Mouse (Mus musculus): ENCODE measurements around the gene Gm48551. TPM values are rescaled to one million over a fixed set of nuclear protein-coding genes. Genes with fewer than 3 reads are reported as not detected.

Gene Gm48551
- polyA plus RNA-seq, 1 experiment from 2014 or later: 2.3 TPM

DNA sequence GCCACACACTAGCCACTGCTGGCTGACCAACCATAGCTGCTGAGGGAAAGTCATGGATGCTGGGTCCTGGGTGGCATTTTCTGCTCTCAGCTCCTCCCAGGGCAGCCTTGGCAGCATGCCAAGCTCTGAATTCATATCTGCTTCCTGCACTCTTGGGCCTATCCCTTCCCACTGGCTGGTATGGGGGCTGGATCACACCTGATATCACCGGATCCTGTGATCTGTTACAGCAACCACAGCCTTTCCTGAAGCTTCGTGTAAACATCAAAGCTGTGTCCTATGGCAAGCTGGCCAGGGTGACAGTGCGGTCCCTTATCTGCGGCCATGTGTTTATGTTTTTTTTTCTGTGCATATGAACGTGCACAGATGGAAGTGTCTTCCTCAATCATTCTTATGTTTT is 2.2 kb upstream of the Gm48551 start:
- DNase-seq (ENCODE audit: low spot score): no peak

DNA sequence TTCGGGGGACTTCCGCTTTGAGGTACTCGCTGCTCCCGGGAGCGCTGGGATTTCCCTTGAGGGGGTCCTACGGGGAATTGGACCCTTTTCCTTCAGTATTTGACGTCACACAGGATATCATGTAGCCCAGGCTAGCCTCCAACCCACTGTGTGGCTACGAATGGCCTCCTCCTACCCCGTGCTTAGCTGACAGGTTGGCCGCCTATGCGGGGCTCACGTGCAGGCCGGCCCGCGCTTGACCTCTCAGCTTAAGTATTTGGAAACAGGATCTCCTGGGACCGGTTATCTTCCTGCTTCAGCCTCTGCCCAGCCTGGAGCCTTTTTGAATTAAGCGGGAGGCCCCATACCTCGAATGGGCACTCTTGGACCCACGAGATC is 328 bp downstream of the Gm48551 start:
- DNase-seq (ENCODE audit: low spot score): no peak

DNA sequence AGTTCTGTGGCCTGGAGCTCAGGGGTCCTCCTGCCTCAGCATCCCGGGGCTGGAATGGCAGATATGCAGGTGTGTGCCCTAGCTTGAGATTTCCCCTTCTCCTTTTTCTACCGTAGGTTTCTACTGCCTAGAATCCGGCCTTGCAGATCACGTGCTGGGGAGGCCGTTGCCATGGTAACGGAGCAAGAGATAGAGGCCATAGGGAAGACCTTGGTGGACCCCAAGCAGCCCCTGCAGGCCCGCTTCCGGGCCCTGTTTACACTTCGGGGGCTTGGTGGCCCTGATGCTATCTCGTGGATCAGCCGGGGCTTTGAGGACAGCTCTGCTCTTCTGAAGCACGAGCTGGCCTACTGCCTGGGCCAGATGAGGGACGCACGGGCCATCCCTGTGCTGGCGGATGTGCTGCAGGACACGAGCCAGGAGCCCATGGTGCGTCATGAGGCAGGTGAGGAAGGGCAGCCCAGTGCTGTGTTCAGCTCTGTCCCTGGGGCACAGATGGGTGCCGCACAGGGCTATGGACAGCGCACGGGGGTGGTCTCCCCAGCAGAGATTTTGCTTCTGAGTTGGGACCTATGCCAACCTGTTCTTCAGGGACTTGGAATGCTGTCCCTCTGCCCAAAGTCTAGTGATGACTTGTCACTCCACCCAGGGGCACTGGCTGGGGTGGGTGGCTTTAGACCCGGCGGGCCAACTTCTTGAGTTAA is 1.5 kb downstream of the Gm48551 start:
- no peak for DNase-seq (ENCODE audit: low spot score)

GRCm38 (mm10) chr10:81387716-81388115 is 3.5 kb downstream of the Gm48551 start:
- DNase-seq (ENCODE audit: low spot score): no peak

- DNase-seq (ENCODE audit: low spot score): no peak
These were observed 4.3 kb downstream of the Gm48551 start, which contains the start of gene Gm48552 for GRCm38 (mm10) chr10:81388505-81389055. Gene Gm48552 (plus strand): TSS chr10:81389005.

DNA sequence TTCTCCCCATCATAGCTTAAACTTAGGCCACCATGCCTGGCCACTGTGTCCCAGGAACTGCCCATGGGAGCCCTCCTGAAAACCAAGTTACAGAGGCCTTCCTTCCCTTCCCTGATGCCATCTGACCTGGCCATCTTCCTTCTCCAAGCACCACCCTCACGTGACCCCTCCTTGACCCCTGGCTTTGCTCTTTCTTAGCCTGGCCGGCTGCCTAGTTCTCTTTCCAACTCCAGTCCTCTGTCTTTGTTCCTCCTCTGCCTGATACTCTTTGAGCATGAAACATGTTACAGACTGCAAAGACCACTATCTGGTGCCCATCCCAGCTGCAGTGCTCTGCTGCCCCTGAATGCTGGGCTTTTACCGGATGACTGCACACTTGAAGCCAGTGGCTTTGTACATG is 5.1 kb downstream of the Gm48551 start:
- no peak for DNase-seq (ENCODE audit: low spot score)

GRCm38 (mm10) chr10:81389801-81390677 is 5.8 kb downstream of the Gm48551 start:
- peak; percentile 58 for DNase-seq (ENCODE audit: low spot score)

GRCm38 (mm10) chr10:81390678-81390965 is 6.4 kb downstream of the Gm48551 start:
- no peak for DNase-seq (ENCODE audit: low spot score)

GRCm38 (mm10) chr10:81392270-81392669 is 8.0 kb downstream of the Gm48551 start:
- DNase-seq (ENCODE audit: low spot score): no peak

DNA sequence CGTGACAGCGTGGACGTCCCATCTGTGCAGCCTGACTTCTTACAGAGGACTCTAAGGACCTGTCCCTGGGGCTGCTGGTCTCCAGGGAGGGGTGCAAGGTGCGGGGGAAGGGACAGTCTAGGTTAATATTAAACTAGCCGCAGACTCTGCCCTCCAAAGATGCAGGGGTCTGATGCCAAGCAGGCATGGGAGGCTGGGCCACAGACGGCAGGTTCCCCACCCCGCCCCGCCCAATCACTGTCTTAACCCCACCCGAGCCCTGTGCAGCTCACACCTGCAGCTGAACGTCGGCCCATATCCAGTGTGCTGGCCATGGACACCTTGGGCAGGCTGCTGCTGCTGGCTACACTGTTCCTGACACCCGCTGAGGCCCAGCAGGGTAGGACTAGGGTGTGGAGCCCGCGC is 8.5 kb downstream of the Gm48551 start, which contains the start of gene Smim24:
TSS of gene Smim24 (plus strand) at position 271 of the 405 bp plus-strand sequence.
- DNase-seq (ENCODE audit: low spot score): peak; percentile 23

- DNase-seq (ENCODE audit: low spot score): peak; percentile 49
These were observed 9.3 kb downstream of the Gm48551 start for GRCm38 (mm10) chr10:81393456-81394063.

DNA sequence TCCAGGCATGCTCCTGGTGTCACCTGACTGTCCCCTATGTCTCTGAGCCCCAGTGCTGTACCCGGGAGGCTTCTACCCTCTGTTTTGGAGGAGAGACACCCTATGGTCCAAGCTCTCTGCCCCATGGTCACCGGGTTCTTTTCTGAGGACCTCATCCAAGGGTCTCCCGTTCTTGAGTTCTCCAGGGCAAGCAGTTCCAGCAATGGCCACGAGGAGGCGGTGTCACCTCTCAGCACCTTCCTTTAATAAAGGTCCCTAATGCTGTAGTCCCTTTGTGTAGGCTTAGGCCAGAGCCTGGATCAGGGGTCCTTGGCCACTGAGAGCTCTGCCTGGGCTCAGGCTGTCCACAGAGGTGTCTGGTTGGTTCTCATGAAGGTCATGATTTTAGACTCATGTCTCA is 10.9 kb downstream of the Gm48551 start:
- DNase-seq (ENCODE audit: low spot score): peak; percentile 75

DNA sequence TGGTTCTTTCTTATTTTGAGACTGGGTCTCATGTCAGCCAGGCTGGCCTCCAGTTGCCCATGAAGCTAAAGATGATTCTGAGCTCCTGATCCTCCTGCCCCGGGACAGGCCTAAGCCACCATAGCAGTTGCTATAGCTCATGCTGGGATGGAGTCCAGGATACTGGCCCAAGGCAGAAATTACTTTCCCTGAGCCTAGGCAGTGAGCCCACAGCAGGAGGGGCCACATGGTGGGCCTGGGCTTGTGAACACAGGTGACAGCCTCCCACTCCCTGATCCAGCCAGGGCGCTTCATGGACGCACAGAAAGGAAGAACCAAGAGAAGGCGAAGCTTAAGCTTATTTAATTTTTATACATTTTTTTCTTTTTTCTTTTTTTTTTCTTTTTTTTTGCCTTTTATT is 11.6 kb downstream of the Gm48551 start:
- DNase-seq (ENCODE audit: low spot score): no peak

DNA sequence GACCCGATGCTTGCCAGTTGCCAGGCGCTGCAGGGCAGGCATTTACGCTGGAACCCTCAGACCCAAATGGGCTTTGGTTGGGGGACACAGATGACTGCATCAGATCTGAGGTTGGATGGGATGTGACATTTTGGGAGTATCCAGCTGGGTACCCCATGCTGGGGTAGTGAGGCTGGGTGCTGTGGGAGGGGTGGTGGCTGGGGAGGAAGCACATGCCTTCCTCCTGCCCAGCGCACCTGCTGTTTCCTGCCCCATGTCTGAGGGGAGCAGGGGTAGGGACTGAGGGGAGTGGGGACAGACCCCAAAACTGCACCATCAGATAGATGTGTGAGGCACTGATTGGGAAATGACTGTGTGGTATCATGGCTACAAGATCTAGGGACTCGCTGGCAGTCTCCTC is 12.5 kb downstream of the Gm48551 start:
- DNase-seq (ENCODE audit: low spot score): no peak

GRCm38 (mm10) chr10:81399296-81399695 is 15.0 kb downstream of the Gm48551 start:
- no peak for DNase-seq (ENCODE audit: low spot score)

DNA sequence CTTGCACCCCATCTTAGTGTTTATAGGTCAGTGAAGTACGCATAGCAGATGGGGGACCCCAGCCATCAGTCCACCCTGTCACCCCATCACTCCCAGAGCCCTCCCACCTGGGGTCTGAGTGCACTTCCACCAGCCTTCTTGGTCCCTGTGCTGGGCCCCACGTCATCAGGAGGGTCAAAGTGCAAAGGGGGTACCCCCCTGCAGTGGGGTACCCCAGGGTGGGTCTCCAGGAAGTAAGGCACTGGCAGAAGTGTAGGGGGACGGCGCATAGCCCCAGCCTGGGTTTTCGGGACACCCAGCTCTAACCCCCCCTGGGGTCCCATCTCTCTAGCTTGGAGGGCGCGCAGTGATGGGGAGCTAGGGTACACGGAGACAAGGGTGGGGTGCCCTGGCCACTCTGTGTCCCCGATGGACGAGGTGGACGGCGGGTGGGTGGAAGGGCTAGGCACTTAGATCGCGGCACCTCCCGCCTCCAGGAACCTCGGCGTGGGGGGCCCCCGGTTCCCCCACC is 15.6 kb downstream of the Gm48551 start:
- DNase-seq (ENCODE audit: low spot score): no peak

DNA sequence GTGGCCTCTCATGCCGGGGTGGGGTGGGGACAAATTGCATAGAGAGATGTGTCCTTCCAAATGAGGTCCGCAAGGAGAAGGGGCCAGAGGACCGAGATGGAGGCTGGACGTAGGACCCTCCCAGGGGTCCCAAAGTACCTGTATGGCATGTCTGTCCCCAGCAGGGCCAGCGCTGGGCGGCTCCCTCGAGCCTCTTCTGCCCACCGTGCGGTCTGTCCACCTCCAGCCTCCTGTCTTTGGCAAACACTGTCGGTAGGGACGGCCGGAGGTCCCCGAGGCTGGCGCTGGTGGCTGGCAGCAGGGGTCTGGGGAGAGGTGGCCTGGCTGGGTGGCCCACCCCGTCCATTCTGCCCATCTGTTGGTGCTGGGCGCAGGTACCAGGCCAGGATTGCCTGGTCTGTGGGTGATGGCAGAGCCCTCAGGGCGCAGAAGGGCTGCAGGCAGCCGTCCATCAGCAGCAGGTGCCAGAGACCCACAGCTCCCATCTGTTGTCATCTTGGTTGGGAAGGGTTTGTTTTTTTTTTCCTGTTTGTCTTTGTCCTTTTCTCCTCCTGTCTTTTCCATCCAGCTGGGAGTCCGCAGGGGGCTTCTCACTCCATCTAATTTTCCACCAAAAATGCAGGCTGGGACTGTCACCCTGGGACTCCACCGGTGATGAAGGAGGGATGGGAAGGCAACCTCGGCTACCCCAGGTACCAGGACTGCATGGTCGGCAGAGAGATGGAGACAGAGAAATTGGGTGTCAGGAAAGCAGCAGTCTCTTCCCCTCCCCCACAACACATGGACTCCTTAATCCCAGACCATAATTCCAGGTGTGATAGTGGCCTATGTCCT is 16.3 kb downstream of the Gm48551 start:
- DNase-seq (ENCODE audit: low spot score): no peak

- no peak for DNase-seq (ENCODE audit: low spot score)
These were observed 16.9 kb downstream of the Gm48551 start for GRCm38 (mm10) chr10:81401205-81401520.

DNA sequence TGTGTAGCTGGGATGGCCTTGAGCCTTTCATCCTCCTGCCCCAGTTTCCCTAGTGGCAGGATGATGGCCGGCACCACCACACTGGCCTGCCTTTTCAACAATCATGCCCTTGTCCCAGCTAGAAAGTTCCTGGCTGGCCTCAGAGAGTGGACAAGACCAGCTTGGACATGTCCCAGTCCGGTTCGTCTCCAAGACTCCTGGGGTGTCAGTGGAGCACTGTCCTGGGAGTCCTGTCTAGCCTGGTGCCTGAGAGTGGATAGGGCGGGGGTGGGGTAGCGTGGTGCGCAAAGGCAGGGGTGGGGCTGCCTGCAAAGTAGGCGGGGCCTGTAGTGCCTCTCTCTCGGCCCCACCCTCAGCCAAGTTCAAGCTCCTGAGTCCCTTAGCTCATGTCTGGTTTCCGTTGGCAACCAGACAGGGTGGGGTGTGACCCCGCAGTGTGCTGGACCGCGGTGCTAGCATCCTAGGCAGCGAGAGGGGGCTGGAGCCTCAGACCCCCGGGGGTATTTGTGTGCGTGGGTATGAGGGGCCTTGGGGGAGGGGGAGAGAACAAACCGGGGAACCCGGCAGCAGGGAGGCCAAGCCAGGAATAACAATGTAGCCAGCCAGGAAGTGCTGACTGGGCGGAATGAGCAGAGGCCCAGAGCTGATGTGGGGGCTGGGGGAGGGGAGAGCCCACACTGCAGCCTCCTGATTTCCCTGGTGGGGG is 17.4 kb downstream of the Gm48551 start:
- DNase-seq (ENCODE audit: low spot score): peak; percentile 38

GRCm38 (mm10) chr10:81402227-81402765 is 18.0 kb downstream of the Gm48551 start:
- no peak for DNase-seq (ENCODE audit: low spot score)
